Mouse (Mus musculus): ENCODE data around the gene Tmprss9.

- TF ChIP-seq CTCF (IDR thresholded peaks at IDR 0.05 in 2 of 3, conservative IDR thresholded peaks at IDR 0.05 in 1 of 3; ENCODE audit: control insufficient read depth in 1 of 3, insufficient read depth in 1 of 3, low read depth in 2 of 3, low read length in 3 of 3, poor library complexity in 1 of 3, severe bottlenecking in 1 of 3) = no peak
- peak; percentile 93 for TF ChIP-seq SIN3A (IDR thresholded peaks at IDR 0.05; ENCODE audit: low read length)
- peak; percentile 86 to 91 for TF ChIP-seq POLR2A (IDR thresholded peaks at IDR 0.05; ENCODE audit: control insufficient read depth in 1 of 2, insufficient read depth in 1 of 2, low read depth in 1 of 2, low read length in 2 of 2, poor library complexity in 1 of 2)
- TF ChIP-seq ZMIZ1 (IDR thresholded peaks at IDR 0.05; ENCODE audit: low read depth, low read length) = peak; percentile 88
Observed at GRCm38 (mm10) chr10:80854913-80855748, 16.5 kb upstream of the Tmprss9 start, which contains the start of the genes Lsm7 and Sppl2b.
